ENCODE assay signal across 8 mouse cellular contexts in genomic region chr4:94978590-94979499, GRCm38 (mm10). TPM values are rescaled to one million over a fixed set of nuclear protein-coding genes. Genes with fewer than 3 reads are reported as not detected.
DNase-seq lines count a peak whose midpoint lies in the region; ATAC-seq lines count a peak whose summit lies in the region.

Mysm1 (minus strand) TSS chr4:94979100.

- peak; percentile 100 for ATAC-seq in hindbrain, embryonic 15.5 days (ENCODE audit: low FRiP score, low read depth)

- no peaks in the 10 kb centered on the region for H3K9me3 ChIP-seq in hindbrain, embryonic 15.5 days

- H3K4me3 ChIP-seq in hindbrain, embryonic 15.5 days: peak within 1 kb of the TSS; percentile 77

- peak; percentile 97 for DNase-seq in T-cell, adult 2 months (ENCODE audit: low spot score)
- peak; percentile 89 to 94 for DNase-seq in cerebellum, postnatal 36 days
- peak; percentile 91 to 95 for DNase-seq in frontal cortex, postnatal 36 days (ENCODE audit: low spot score in 2 of 2)
- DNase-seq in left cerebral cortex, adult 11 months (ENCODE audit: low spot score): peak; percentile 90
- DNase-seq in lung, postnatal 4 days: peak; percentile 96 to 97
- peak; percentile 90 for DNase-seq in retina, postnatal 7 days (ENCODE audit: low read depth, low spot score)
- DNase-seq in urinary bladder, adult 2 months (ENCODE audit: low spot score): peak; percentile 92

- WGBS in hindbrain, embryonic 15.5 days: under 1% methylated on average over 68 of the region's 69 CpGs

- peak within 1 kb of the TSS; percentile 93 for H3K27ac ChIP-seq in hindbrain, embryonic 15.5 days (replicated peaks)

- peaks cover 13% of the 10 kb centered on the region for H3K4me1 ChIP-seq in hindbrain, embryonic 15.5 days (replicated peaks)

- H3K36me3 ChIP-seq in hindbrain, embryonic 15.5 days: peaks cover 12% of the 10 kb centered on the region; the same call in 1 of the 2 replicates

- peak within 1 kb of the TSS; percentile 82 for H3K9ac ChIP-seq in hindbrain, embryonic 15.5 days

- H3K27me3 ChIP-seq in hindbrain, embryonic 15.5 days: no peaks in the 10 kb centered on the region

- peak within 1 kb of the TSS; percentile 74 for H3K4me2 ChIP-seq in hindbrain, embryonic 15.5 days

RNA-seq across cellular contexts. Expression of gene Mysm1, which starts in this region (rescaled TPM):
- 24.6 and 25.9 TPM in 2 replicates for polyA plus RNA-seq in hindbrain, embryonic 15.5 days (2015; fragmentation: Nextera tagmentation; extraction: Ambion mirVana)
- 14.8 and 16.8 TPM in 2 replicates for polyA plus RNA-seq in urinary bladder, adult 2 months (2012; rRNA removed)

Comparison
In these comparisons a context has a peak if more than half of its experiments do, and no peak if none do; other contexts are left out.
1. Peak in every context shown above with its lines: DNase-seq, ATAC-seq, H3K4me3 ChIP-seq and H3K27ac ChIP-seq.